Mouse (Mus musculus) gonadal fat pad, adult 2 months (tissue): ENCODE measurements at regions not wholly inside any gene's neighbourhood (a gene's known extent, or its start where the extent isn't known, plus 50 kb on each side); places are given as distances from the start of the nearest gene placed in this dataset.

ENCODE experiments used
- DNase-seq: peaks from one replicate; pipeline ENCODE4 v3.0.0-alpha.2; 2012; ENCODE audit warnings: low read depth

DNA sequence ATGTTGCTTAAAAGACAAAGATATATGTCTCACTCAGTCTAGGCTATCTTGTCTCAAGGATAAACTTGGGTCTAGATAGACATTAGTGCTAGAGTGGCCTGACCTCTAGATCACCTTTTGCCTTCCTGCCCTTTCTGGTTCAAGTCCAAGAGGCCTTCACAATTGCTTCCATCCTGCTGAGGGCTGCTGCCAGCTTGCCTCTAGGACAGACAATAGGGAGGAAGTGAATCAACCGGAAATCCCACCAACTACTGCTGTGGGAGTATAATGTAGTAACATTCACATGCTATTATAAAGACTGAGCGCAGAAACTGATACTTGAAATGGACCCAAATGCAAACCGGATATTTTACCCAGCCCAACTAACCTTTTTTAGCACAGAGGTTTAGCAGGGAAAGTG lies 239.4 kb upstream of the Epha4 start:
- DNase-seq: no peak

DNA sequence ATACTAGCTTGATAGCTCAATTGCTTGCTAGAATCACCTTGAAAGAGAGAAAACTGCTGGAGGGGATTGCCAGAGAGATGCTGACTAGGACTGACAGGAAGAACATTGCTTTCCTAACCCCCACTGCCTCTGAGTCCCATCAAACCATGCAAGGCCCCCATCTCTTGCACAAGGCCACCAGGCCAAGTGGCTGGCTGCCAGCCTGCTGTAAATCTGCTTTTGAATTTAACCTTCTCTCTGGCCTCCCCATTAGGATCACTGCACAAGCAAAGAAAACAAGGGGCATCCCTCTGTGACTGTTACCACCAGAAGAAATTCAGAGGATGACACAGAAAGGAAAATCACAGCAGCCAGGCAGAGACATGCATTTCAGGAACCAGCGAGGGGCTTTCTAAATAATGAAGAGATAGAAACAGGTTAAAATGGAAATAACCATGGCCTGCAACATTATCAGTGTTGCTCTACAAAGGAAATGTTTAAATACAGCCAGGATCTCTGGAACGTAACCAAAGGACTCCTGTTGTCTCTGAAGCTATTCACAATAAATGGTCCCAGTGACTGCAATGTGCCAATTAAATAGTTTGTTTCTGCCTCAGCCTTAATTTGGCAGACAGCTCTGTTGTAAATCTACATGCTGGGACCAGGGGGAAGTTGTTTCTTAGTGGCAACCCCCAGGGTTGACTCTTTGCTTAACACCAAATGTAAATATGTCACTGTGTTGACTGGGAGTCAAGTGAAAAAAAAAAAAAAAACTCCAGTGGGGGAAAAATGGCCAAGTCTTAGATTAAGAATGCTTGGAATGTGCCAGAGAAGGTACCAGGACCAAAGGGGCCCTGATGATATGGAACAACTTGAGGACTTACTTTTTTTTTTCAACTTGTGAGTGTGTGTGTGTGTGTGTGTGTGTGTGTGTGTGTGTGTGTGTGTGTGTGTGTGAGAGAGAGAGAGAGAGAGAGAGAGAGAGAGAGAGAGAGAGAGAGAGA lies 233.9 kb upstream of the Epha4 start:
- no peak for DNase-seq

GRCm38 (mm10) chr1:77732099-77732498 lies 217.2 kb upstream of the Epha4 start:
- no peak for DNase-seq

GRCm38 (mm10) chr1:77727561-77727960 lies 212.7 kb upstream of the Epha4 start:
- DNase-seq: no peak

- peak; percentile 71 for DNase-seq
Observed at GRCm38 (mm10) chr1:77723246-77723645, 208.4 kb upstream of the Epha4 start.

DNA sequence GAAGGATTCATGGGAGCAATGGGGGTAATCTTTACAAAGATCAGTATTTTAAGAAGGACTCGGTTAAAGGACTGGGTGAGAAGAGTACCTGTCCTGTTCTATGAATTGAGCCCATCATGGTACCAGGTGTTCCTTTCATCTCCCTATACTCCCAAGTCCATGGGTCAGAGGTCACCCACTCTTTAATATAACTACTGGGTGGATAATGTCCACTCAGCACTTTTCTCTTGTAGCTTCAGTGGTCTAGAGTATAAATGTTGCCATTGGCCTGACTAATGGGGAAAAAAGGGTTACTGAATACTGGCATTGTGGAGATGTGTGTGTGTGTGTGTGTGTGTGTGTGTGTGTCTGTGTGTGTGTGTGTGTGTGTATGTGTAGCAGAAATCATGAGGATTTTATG lies 206.0 kb upstream of the Epha4 start:
- DNase-seq: no peak

DNA sequence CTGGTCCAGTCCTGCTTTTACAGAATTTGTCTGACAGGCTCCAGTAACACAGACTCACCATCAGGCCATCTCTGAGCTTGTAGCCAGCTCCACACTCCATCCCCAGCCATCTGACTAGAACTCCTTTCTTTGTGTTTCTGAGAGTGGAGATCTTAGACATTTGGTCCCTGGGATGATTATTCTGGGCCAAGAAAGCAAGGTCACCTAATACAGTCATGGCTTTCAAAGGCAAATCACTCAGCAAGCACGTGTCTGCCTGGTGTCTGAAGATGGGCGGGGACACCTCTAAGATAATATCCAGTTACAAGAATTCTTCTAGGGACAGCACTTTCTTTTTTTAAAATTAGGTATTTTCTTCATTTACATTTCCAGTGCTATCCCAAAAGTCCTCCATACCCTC lies 198.1 kb upstream of the Epha4 start:
- no peak for DNase-seq

GRCm38 (mm10) chr1:77708202-77709020 lies 193.5 kb upstream of the Epha4 start:
- peak; percentile 61 for DNase-seq

DNA sequence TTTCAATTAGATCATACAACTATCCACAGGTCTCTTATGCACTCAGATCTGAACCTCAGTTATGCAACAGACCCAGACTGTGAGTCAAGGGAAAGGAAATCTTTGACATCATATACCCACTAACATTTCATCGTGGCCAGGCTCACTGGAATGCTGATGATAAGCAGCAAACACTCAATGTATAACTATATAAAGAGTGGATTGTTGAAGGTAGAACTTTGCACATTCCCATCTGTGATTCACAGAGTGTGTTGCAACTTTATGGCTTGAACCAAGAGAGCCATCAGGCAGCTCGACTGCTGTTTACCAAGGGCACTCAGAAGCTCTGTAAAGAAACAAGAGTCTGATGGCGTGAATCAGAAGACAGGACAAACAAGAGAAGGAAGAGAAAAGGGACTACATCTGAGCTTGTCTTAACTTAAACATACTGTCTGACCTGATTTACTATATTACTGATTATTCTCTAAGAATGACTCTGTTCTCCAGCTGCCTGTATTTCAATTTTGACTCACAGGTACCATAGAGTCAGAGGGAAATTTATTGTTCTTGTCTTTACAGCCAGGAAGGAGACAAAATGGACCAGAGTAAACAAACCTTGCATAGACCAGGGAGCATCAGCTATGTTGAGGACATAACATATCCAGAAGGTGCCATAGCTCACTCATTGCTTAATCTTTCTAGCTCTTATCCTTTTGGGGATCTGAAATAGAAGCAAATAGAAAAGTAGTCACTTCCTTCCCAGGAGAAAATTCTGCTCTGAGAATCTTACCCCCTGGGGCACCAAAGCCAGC lies 180.5 kb upstream of the Epha4 start:
- no peak for DNase-seq

- DNase-seq: no peak
Observed at GRCm38 (mm10) chr1:77663345-77663744, 148.5 kb upstream of the Epha4 start.

DNA sequence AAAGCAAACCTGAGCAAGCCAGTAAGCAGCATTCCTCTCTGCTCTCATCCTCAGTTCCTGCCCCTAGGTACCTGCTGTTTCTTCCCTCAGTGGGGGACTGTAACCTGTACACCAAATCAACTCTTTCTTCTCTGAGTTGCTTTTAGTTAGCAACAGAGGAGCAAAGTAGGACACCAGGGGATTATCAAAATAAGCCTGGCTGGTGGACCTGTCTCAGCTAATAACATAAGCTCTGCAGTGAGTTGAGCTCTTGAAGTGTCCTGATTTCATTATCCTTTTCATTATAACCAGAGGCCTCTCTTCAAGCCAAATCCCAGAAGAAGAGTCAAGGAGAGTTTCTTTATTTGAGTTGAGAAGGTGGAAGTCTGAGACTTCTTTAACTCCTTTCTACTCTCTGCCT lies 145.5 kb upstream of the Epha4 start:
- DNase-seq: no peak

DNA sequence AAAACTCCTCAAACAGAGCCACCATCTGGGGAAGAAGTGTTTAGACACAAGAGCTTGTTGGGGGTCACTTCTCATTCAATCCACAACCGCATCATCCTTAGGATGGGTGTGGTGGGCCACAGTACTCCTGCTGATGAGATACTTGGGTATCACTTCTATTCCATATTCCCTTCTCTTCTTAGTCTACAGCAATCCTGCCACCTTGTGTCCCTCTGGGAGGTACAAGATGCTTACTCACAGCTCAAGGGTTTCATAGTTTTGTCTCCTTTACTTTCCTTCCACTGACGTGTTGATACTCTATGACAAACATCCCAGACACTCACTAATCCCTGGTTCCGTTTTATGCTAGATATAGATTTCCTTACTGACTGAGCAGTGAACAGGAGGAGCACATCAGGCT lies 122.1 kb upstream of the Epha4 start:
- no peak for DNase-seq

- DNase-seq: no peak
Observed at GRCm38 (mm10) chr1:77629496-77630281, 114.8 kb upstream of the Epha4 start.

DNA sequence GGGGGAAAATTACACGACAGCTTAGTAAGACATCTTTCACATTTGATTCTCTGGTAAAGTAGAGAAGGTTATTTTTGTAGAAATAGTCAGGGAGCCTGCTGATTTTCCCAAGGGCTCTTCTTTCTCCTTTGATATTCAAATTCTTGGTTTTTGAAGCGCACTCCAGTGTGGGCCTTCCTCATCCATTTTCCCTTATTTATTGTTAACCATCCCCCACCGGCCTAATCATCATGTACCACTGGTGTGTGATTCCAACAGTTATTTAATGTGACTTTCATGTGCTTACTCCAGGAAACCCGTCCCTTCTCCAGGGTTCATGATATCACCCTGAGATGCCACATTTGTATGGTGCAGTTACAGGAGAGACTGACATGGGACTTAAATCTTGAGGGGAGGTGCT lies 114.0 kb upstream of the Epha4 start:
- DNase-seq: no peak

- DNase-seq: no peak
Observed at GRCm38 (mm10) chr1:77617490-77617889, 102.6 kb upstream of the Epha4 start.

- DNase-seq: no peak
Observed at GRCm38 (mm10) chr1:77600509-77600908, 85.6 kb upstream of the Epha4 start.

DNA sequence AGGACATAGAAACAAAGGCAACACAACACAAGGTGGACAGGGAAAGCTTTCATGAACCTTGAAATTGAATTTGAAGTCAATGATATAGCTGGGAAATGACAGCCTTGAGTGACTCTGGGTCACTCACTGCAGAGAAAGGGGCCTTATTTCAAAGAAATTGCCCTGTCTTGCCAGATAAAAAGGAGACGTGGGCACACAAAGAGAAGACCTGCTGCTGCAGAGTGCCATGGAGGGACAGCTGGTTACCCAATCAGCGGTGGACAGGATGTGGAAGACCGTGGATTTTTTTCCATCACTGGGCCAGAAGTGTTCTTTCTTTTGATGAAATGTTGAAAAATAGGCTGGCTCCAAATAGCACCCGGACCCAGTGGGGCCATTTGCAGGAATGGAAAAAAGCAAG lies 77.8 kb upstream of the Epha4 start:
- DNase-seq: no peak

GRCm38 (mm10) chr1:77592248-77592647 lies 77.4 kb upstream of the Epha4 start:
- no peak for DNase-seq

DNA sequence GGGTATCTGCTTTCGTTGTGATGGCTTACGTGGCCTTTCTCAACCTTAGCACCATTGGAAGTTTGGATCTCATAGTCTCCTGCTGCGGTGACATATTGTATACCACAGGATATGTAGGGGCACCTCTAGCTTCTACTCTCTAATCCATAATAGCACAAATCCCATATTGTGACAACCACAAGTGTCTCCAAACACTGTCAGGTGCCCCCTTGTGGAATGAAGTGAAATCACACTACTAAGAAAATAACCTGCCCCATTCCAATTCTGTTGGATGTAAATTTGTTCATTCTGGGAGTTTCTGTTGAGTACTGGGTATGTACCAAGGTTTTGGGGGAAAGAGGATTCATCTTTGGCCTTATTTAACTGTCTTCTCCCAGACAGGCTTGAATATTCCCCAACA lies 74.5 kb upstream of the Epha4 start:
- DNase-seq: no peak

DNA sequence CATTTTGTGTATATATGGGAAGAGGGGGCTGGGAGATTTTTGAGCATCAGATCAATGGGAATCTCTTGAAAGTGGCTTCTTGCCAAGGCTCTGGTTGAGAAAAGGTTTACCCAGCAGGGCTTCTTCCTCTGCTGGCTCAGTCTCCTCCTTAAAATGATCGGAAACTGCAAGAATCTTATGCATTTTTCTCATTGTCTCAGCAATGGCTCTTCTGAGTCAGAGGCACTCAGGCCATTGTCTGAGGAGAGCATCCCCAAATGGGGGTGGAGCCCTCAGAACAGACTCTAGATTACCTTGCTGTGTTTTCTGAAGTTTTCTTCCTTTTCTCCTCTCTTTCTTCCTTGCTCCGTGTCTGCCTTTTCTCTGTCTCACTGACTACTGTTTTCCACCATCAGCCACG lies 70.6 kb upstream of the Epha4 start:
- no peak for DNase-seq

GRCm38 (mm10) chr1:77568081-77568480 lies 53.2 kb upstream of the Epha4 start:
- DNase-seq: no peak
